Mouse (Mus musculus) layer of hippocampus, postnatal 14 days (tissue): ENCODE data around the gene AC161166.1. TPM values are rescaled to one million over a fixed set of nuclear protein-coding genes. Genes with fewer than 3 reads are reported as not detected.

Experiments used
- DNase-seq, 2 experiments: peaks; one replicate each; pipeline ENCODE4 v3.0.0; 2021 to 2022; ENCODE audit warnings: low spot score in 2 of 2, mixed read lengths in 1 of 2
- total RNA-seq, 2 experiments: library from RNA; stranded (reverse); gene quantifications; 2 replicates each; pipeline ENCODE4 v1.2.3; 2021

Gene AC161166.1
- total RNA-seq, 2 experiments from 2014 or later = not detected

DNA sequence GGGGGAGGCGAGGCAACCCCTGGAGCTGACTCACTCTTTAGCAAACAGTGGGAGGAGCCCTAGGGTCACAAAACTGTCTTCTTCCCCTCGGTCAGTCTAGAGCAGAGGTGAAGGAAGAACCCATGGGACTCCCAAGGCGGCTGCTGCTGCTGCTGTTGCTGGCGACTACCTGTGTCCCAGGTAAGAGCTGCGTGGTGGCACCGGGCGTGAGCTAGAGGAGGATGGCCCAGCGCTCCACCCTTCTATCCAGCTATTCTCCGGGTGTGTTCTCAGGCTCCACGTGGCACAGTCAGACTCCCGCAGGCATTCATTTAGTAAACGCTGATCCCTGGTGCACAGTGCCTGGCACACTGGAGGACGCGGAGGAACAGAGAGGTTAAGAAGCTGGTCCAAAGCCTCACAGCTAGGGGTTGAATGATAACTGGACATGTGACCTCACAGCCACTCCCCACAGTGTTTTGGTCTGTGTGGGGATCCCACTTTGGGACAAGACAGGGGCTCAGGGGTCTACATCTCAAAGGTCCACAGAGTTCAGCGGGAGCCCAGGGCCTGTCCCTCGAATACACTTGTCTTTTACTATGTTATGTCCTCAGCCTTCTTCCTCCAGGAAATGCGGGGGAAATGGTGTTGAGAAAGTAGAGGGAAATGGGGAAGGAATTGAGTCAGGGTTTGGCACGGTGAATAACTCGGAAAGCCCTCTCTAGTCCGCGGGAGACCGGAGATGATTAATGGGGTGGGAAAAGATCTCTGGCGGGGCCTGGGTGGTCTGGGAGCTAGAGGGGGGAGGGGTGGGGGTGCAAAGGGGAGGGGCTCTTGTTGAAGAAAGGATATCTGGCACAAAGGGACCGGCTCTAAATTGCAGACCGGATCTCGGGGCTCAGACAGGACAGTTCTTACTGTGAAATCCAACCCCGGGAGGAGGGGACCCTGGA, 49.6 kb downstream of the AC161166.1 start, which contains the start of gene Plaur:
Gene Plaur, plus strand, starts transcription at position 97 of the 932 bp plus-strand sequence.
- no peak for DNase-seq

DNA sequence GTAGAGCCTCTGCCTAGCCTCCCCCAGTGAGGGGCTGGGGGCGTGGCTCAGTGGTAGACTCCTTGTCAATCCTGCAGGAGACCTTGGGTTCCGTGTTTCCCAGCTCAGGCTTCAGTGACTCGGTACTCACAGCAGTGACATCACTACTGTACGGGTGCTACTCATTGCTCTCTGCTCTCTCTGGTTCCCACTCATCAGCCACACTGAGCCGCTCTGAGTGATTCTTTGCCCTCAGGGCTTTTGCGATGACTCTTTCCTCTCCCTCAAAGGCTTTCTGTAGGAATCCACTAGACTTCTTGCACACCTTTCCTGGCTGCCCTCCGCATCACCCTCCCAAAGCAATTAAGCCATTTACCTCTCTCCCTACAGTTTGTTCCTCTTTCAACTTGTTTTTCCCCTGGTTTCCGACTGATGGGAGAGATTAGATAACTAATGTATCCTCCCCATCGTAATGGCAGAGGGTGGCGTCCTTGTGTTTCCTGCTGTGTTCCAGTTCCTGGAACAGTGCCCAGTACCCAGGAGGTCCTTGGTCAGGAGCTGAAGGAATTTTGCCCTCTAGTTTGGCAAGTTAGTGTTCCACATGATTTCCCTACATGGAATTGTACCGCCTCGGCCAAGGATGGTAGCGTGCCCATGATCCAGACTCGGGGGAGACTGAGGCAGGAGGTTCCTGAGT, 50.7 kb downstream of the AC161166.1 start:
- no peak for DNase-seq

Other genes with a start within 250 kb of the AC161166.1 start
- gene Zfp93, start 242.0 kb downstream of the AC161166.1 start, total RNA-seq = 10 to 100 TPM in 1 of 2 experiments, 1 to 10 TPM in 1; 9.7 to 12.5 TPM
- 10 to 100 TPM; 20.5 to 21.1 TPM for gene Zfp61, start 211.2 kb downstream of the AC161166.1 start, total RNA-seq
- gene Zfp94, start 195.8 kb downstream of the AC161166.1 start, total RNA-seq = 10 to 100 TPM; 13.3 to 13.9 TPM
- gene Tescl, start 178.5 kb downstream of the AC161166.1 start, total RNA-seq = not detected
- gene Lypd5, start 163.3 kb downstream of the AC161166.1 start, total RNA-seq = not detected
- under 1 TPM; 0.41 to 0.81 TPM for gene Kcnn4, start 142.2 kb downstream of the AC161166.1 start, total RNA-seq
- gene Smg9, start 112.8 kb downstream of the AC161166.1 start, total RNA-seq = 10 to 100 TPM; 29.1 to 33.8 TPM
- not detected for gene Irgc1, start 60.2 kb downstream of the AC161166.1 start, total RNA-seq
- 1 to 10 TPM in 1 of 2 experiments, under 1 TPM in 1; 0.76 to 1.0 TPM for gene Plaur, start 50.0 kb downstream of the AC161166.1 start, total RNA-seq
- 100 to 1,000 TPM; 220 to 227 TPM for gene Cadm4, start 30.4 kb downstream of the AC161166.1 start, total RNA-seq
- 10 to 100 TPM; 38.1 to 43.3 TPM for gene Zfp428, start 5.4 kb downstream of the AC161166.1 start, total RNA-seq
- gene Irgq, start 18.2 kb upstream of the AC161166.1 start, total RNA-seq = 10 to 100 TPM; 87.5 to 89.7 TPM
- gene Pinlyp, start 33.7 kb upstream of the AC161166.1 start, total RNA-seq = not detected
- gene Xrcc1, start 33.8 kb upstream of the AC161166.1 start, total RNA-seq = 10 to 100 TPM; 41.0 to 46.8 TPM
- gene Ethe1, start 75.1 kb upstream of the AC161166.1 start, total RNA-seq = 1 to 10 TPM; 8.2 to 8.6 TPM
- 1 to 10 TPM; 5.8 to 6.3 TPM for gene Zfp575, start 75.2 kb upstream of the AC161166.1 start, total RNA-seq
- under 1 TPM; 0.28 to 0.60 TPM for gene Phldb3, start 98.3 kb upstream of the AC161166.1 start, total RNA-seq
- 1 to 10 TPM; 1.2 to 1.3 TPM for gene Lypd3, start 124.1 kb upstream of the AC161166.1 start, total RNA-seq
- gene Tex101, start 164.2 kb upstream of the AC161166.1 start, total RNA-seq = not detected
- gene BC049730, start 196.8 kb upstream of the AC161166.1 start, total RNA-seq = not detected
- not detected for gene Gm4763, start 214.5 kb upstream of the AC161166.1 start, total RNA-seq
- not detected for gene Cd177, start 247.9 kb upstream of the AC161166.1 start, total RNA-seq